Comparison of ENCODE assay signal across 8 mouse cellular contexts in genomic region chr2:84774751-84775150, GRCm38 (mm10). TPM values are rescaled to one million over a fixed set of nuclear protein-coding genes. Genes with fewer than 3 reads are reported as not detected.
DNase-seq lines count a peak whose midpoint lies in the region; ATAC-seq lines count a peak whose summit lies in the region.

No protein-coding gene starts in this region.

- no peaks in the 10 kb centered on the region for H3K36me3 ChIP-seq in forebrain, embryonic 14.5 days (ENCODE audit: control insufficient read depth, insufficient read depth, low read length)
- H3K36me3 ChIP-seq in stomach, embryonic 16.5 days (ENCODE audit: control insufficient read depth, insufficient read depth, low read length), result no peaks in the 10 kb centered on the region

- peak; percentile 87 for DNase-seq in Muller cell, postnatal 12 days (ENCODE audit: inconsistent ontology term)
- DNase-seq in cerebellum, adult 11-12 months, result peak; percentile 86
- DNase-seq in forebrain, embryonic 14.5 days (ENCODE audit: low spot score), result peak; percentile 81
- peak; percentile 85 for DNase-seq in heart, postnatal 25 days (ENCODE audit: low spot score)
- peak; percentile 84 to 88 for DNase-seq in kidney, postnatal 4 days
- peak; percentile 80 to 93 for DNase-seq in lung, postnatal 4 days
- DNase-seq in thymus, postnatal 0 days (ENCODE audit: low spot score), result no peak

- peaks cover 9% of the 10 kb centered on the region for H3K4me1 ChIP-seq in forebrain, embryonic 14.5 days (ENCODE audit: control insufficient read depth, insufficient read depth, low read length)
- peaks cover 8% of the 10 kb centered on the region; the same call in 1 of the 2 replicates for H3K4me1 ChIP-seq in stomach, embryonic 16.5 days (ENCODE audit: control insufficient read depth, insufficient read depth, low read length)

- intact Hi-C loops in heart, postnatal 25 days (cut with DNase I), result no loop called here

- H3K4me3 ChIP-seq in forebrain, embryonic 14.5 days (ENCODE audit: low read depth, low read length), result peak overlapping the region; percentile 21
- peak overlapping the region; percentile 43 for H3K4me3 ChIP-seq in stomach, embryonic 16.5 days (replicated peaks; ENCODE audit: low read length)

- 1% methylated on average over 14 of the region's 15 CpGs for WGBS in forebrain, embryonic 14.5 days
- 1% methylated on average over 15 of the region's 15 CpGs for WGBS in stomach, embryonic 16.5 days

- H3K27me3 ChIP-seq in forebrain, embryonic 14.5 days (replicated peaks; ENCODE audit: control insufficient read depth, insufficient read depth, low read length), result no peaks in the 10 kb centered on the region
- no peaks in the 10 kb centered on the region for H3K27me3 ChIP-seq in stomach, embryonic 16.5 days (ENCODE audit: control insufficient read depth, insufficient read depth, low read length)

- peak; percentile 91 for ATAC-seq in forebrain, embryonic 14.5 days
- ATAC-seq in stomach, embryonic 16.5 days (ENCODE audit: insufficient read depth, low FRiP score), result peak; percentile 94

- H3K27ac ChIP-seq in forebrain, embryonic 14.5 days (ENCODE audit: low read depth, low read length), result peak overlapping the region; percentile 74
- peak overlapping the region; percentile 74 for H3K27ac ChIP-seq in stomach, embryonic 16.5 days (ENCODE audit: low read length)

- H3K4me2 ChIP-seq in forebrain, embryonic 14.5 days (ENCODE audit: low read length), result peak overlapping the region; percentile 51
- peak overlapping the region; percentile 58 for H3K4me2 ChIP-seq in stomach, embryonic 16.5 days (ENCODE audit: low read depth, low read length)

- no peaks in the 10 kb centered on the region for H3K9me3 ChIP-seq in forebrain, embryonic 14.5 days (replicated peaks; ENCODE audit: control insufficient read depth, low read length)
- H3K9me3 ChIP-seq in stomach, embryonic 16.5 days (replicated peaks; ENCODE audit: control insufficient read depth, low read length), result no peaks in the 10 kb centered on the region

- peak overlapping the region; percentile 58 for H3K9ac ChIP-seq in forebrain, embryonic 14.5 days (ENCODE audit: low read length)
- peak overlapping the region; percentile 71 for H3K9ac ChIP-seq in stomach, embryonic 16.5 days (ENCODE audit: low read length)

RNA-seq across cellular contexts. Expression of gene Serping1, which starts 0.5 kb away (rescaled TPM):
- 32.1 and 32.7 TPM in 2 replicates for polyA plus RNA-seq in forebrain, embryonic 14.5 days (2014; fragmentation: Nextera tagmentation; extraction: Ambion mirVana)
- total RNA-seq in heart, postnatal 25 days (2021), result 10 to 100 TPM; 68.8 to 75.7 TPM
- 98.2 and 102 TPM in 2 replicates for polyA plus RNA-seq in stomach, embryonic 16.5 days (2015; fragmentation: Nextera tagmentation; extraction: Ambion mirVana)
- polyA plus RNA-seq in thymus, postnatal 0 days (2015; fragmentation: Nextera tagmentation; extraction: Ambion mirVana), result 13.8 and 16.1 TPM in 2 replicates

RNA-seq across cellular contexts. Expression of gene Ube2l6, which starts 23.9 kb away (rescaled TPM):
- 21.8 and 23.7 TPM in 2 replicates for polyA plus RNA-seq in forebrain, embryonic 14.5 days (2014; fragmentation: Nextera tagmentation; extraction: Ambion mirVana)
- 10 to 100 TPM; 30.6 to 70.6 TPM for total RNA-seq in heart, postnatal 25 days (2021)
- 67.7 and 68.9 TPM in 2 replicates for polyA plus RNA-seq in stomach, embryonic 16.5 days (2015; fragmentation: Nextera tagmentation; extraction: Ambion mirVana)
- 39.1 and 45.5 TPM in 2 replicates for polyA plus RNA-seq in thymus, postnatal 0 days (2015; fragmentation: Nextera tagmentation; extraction: Ambion mirVana)

RNA-seq across cellular contexts. Expression of gene Gm19426, which starts 31.3 kb away (rescaled TPM):
- 3.1 and 3.8 TPM in 2 replicates for polyA plus RNA-seq in forebrain, embryonic 14.5 days (2014; fragmentation: Nextera tagmentation; extraction: Ambion mirVana)
- 1 to 10 TPM; 1.8 to 1.9 TPM for total RNA-seq in heart, postnatal 25 days (2021)
- polyA plus RNA-seq in stomach, embryonic 16.5 days (2015; fragmentation: Nextera tagmentation; extraction: Ambion mirVana), result 5.7 and 6.3 TPM in 2 replicates
- 0.33 and 0.54 TPM in 2 replicates for polyA plus RNA-seq in thymus, postnatal 0 days (2015; fragmentation: Nextera tagmentation; extraction: Ambion mirVana)

RNA-seq across cellular contexts. Expression of gene Ypel4, which starts 40.9 kb away (rescaled TPM):
- polyA plus RNA-seq in forebrain, embryonic 14.5 days (2014; fragmentation: Nextera tagmentation; extraction: Ambion mirVana), result 14.2 and 16.3 TPM in 2 replicates
- 1 to 10 TPM in 1 of 2 experiments, under 1 TPM in 1; 0.94 to 1.1 TPM for total RNA-seq in heart, postnatal 25 days (2021)
- 7.4 and 8.0 TPM in 2 replicates for polyA plus RNA-seq in stomach, embryonic 16.5 days (2015; fragmentation: Nextera tagmentation; extraction: Ambion mirVana)
- 0.21 and 0.27 TPM in 2 replicates for polyA plus RNA-seq in thymus, postnatal 0 days (2015; fragmentation: Nextera tagmentation; extraction: Ambion mirVana)

RNA-seq across cellular contexts. Expression of gene Clp1, which starts 47.6 kb away (rescaled TPM):
- polyA plus RNA-seq in forebrain, embryonic 14.5 days (2014; fragmentation: Nextera tagmentation; extraction: Ambion mirVana), result 28.7 and 32.3 TPM in 2 replicates
- 1 to 10 TPM; 4.9 TPM for total RNA-seq in heart, postnatal 25 days (2021)
- polyA plus RNA-seq in stomach, embryonic 16.5 days (2015; fragmentation: Nextera tagmentation; extraction: Ambion mirVana), result 26.6 and 28.4 TPM in 2 replicates
- polyA plus RNA-seq in thymus, postnatal 0 days (2015; fragmentation: Nextera tagmentation; extraction: Ambion mirVana), result 55.3 and 62.1 TPM in 2 replicates
